Mouse (Mus musculus): ENCODE data around the gene Tifa.
"Not testable (repeated sequence)": the region's sequence is repeated elsewhere in the genome, so short reads cannot be mapped to it uniquely, and the experiment has no call there.

The Tifa gene

GRCm38 (mm10) chr3:127789500-127790191, at the start of gene Tifa:
Gene Tifa (plus strand): TSS chr3:127789805.
- peak; percentile 38 to 74 for DNase-seq (ENCODE audit: low spot score in 2 of 2)

- DNase-seq (ENCODE audit: low spot score in 2 of 2) = no peak
Observed at GRCm38 (mm10) chr3:127741473-127741872, 48.1 kb upstream of the Tifa start.

- DNase-seq (ENCODE audit: low spot score in 2 of 2) = no peak
Observed at GRCm38 (mm10) chr3:127743614-127744365, 45.8 kb upstream of the Tifa start.

- no peak for DNase-seq (ENCODE audit: low spot score in 2 of 2)
Observed at GRCm38 (mm10) chr3:127745504-127745903, 44.1 kb upstream of the Tifa start.

GRCm38 (mm10) chr3:127745911-127746640, 43.5 kb upstream of the Tifa start:
- DNase-seq (ENCODE audit: low spot score in 2 of 2) = no peak

GRCm38 (mm10) chr3:127748644-127749043, 41.0 kb upstream of the Tifa start:
- no peak for DNase-seq (ENCODE audit: low spot score in 2 of 2)

- no peak for DNase-seq (ENCODE audit: low spot score in 2 of 2)
Observed at GRCm38 (mm10) chr3:127749266-127749665, 40.3 kb upstream of the Tifa start.

GRCm38 (mm10) chr3:127749981-127750562, 39.5 kb upstream of the Tifa start:
- DNase-seq (ENCODE audit: low spot score in 2 of 2) = no peak

GRCm38 (mm10) chr3:127756458-127756857, 33.1 kb upstream of the Tifa start:
- DNase-seq (ENCODE audit: low spot score in 2 of 2) = no peak

GRCm38 (mm10) chr3:127757886-127758301, 31.7 kb upstream of the Tifa start:
- no peak for DNase-seq (ENCODE audit: low spot score in 2 of 2)

- no peak for DNase-seq (ENCODE audit: low spot score in 2 of 2)
Observed at GRCm38 (mm10) chr3:127758806-127759205, 30.8 kb upstream of the Tifa start.

GRCm38 (mm10) chr3:127759212-127759611, 30.4 kb upstream of the Tifa start:
- no peak for DNase-seq (ENCODE audit: low spot score in 2 of 2)

GRCm38 (mm10) chr3:127762403-127762802, 27.2 kb upstream of the Tifa start:
- DNase-seq (ENCODE audit: low spot score in 2 of 2) = no peak

GRCm38 (mm10) chr3:127763076-127763612, 26.5 kb upstream of the Tifa start:
- DNase-seq (ENCODE audit: low spot score in 2 of 2) = peak; percentile 37 to 46

- no peak for DNase-seq (ENCODE audit: low spot score in 2 of 2)
Observed at GRCm38 (mm10) chr3:127764541-127764940, 25.1 kb upstream of the Tifa start.

- no peak for DNase-seq (ENCODE audit: low spot score in 2 of 2)
Observed at GRCm38 (mm10) chr3:127765971-127766370, 23.6 kb upstream of the Tifa start.

GRCm38 (mm10) chr3:127769146-127769545, 20.5 kb upstream of the Tifa start:
- no peak for DNase-seq (ENCODE audit: low spot score in 2 of 2)

GRCm38 (mm10) chr3:127780021-127780644, 9.5 kb upstream of the Tifa start, which contains the start of gene Alpk1:
Gene Alpk1 (minus strand): TSS chr3:127780527.
- DNase-seq (ENCODE audit: low spot score in 2 of 2) = peak; percentile 68 to 73

- no peak for DNase-seq (ENCODE audit: low spot score in 2 of 2)
Observed at GRCm38 (mm10) chr3:127780921-127781320, 8.7 kb upstream of the Tifa start.

GRCm38 (mm10) chr3:127782921-127783320, 6.7 kb upstream of the Tifa start:
- no peak for DNase-seq (ENCODE audit: low spot score in 2 of 2)

- DNase-seq (ENCODE audit: low spot score in 2 of 2) = not testable (repeated sequence)
Observed at GRCm38 (mm10) chr3:127783680-127784079, 5.9 kb upstream of the Tifa start.

Data from urinary bladder, adult 18-20 months (tissue).